Mouse (Mus musculus) kidney, adult 9 months (tissue): Measurements from ENCODE around the gene Pigr.

Source experiments
- DNase-seq: peaks from one replicate; pipeline ENCODE4 v3.0.0; 2022

Gene Pigr

DNA sequence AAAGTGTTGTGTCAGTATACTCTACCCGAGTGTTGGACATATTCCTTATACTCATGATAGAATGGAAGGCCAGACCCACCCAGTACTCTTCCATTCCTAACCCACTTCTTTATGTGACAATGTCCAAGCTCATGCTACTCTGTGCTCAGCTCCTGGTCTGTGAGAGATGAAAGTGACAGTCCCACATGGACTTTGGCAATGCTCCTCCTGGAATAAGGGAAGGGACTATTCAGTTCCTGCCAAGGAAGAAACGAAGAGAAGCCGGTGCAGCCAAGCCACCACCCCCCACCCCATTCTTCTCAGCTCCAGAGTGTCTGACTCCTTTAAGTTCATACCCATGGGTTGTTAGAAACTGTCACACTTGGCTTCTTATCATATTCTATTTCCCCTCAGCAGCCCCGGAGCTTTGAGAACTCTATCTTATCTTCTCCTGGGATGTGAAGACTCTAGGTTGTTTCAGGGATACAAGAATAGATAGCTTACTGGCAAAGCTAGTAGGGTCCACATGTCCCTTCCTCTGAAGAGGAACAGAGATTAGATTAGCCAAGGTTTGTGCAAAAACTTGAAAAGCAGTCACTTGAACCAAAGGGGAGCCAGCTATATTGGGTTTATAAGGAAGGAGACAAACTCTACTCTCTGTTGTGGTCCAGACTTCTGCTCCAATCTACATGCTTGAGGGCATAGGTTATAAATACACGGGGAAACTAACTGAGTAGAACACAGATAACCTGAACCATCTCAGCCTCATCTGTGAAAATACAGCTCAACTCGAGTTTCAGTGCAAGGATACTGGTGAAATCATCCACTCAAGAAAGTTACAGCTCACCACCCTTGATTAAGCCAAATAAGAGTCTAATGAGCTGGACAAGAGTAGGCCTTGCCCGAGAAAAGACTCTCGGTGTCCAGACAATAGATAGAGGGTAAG, 3.7 kb downstream of the Pigr start:
- no peak for DNase-seq

DNA sequence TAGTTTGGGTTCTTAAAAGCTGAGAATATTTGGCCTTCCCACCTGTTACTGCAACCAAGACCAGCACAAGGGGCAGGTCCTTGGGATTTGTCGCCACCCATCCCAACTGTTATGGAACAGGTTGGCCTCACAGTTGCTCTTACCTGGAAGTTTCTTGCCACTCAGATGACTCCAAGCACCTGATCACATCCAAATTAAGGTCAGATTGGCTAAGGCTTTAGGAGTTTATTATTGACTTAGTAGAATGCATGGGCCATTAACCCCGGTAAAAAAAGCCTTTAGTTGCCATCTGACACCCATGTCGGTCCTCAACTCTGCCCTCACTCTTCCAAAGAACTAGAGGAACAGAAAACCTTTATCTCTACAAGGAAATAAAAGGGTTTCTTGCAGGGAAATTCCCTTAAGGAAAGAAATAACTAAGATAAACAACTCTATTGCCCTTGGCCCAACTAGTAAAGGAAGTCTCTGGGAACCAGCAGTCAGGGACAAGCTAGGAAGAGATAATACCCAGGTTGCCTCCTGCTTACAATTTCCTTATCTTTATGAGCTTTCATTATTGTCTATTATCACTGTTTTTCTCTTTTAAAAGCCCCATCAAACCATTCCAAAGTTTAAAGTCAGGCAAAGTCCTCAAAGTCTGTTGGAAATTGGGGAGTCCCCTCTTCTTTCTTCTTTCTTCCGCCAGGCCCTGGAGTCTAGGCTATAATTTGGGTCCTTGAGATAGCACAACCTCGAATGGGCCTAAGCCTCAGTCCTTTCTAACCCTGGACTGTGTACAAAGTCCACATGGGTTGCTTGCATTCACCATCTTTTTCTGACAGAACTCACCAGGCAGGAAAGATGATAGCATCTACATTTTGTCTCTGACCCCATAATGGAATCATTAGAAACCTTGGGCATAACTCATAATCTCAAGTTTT, 6.0 kb downstream of the Pigr start:
- peak; percentile 95 for DNase-seq

DNA sequence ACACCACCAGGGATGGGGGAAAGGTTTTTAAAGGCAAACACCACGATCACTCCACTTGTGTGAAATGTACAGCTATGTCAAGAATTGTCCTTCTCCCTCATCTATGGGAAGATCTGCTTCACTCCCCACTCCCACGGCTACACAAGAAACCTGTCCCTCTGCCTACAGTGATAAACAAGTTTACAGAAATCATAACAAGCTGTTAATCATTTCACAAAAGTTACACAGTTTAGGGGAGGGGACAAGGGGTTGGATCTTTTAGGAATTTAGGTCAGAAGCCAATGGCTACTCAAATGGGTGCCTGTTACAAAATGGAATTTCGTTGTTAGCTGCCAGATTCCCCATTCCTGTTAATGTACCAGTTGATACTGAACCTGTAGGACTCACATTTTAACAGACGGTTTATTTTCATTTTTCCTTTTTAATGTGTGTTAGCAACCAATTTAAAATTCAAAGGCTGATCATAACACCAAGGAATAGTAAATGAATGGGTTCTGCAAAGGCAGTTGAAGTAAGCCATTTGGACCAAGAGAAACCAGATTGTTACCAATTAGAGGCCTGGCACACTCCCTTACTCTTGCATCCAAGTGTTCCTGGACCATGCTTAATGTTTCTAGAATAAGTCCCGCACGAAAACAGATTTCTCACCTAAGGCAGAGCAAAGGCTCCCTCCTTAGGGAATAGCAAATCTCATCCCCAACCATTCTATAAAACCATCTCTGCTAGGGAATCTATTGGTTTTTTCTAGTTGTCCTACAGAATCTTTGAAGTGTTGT, 8.9 kb downstream of the Pigr start:
- DNase-seq: peak; percentile 92

DNA sequence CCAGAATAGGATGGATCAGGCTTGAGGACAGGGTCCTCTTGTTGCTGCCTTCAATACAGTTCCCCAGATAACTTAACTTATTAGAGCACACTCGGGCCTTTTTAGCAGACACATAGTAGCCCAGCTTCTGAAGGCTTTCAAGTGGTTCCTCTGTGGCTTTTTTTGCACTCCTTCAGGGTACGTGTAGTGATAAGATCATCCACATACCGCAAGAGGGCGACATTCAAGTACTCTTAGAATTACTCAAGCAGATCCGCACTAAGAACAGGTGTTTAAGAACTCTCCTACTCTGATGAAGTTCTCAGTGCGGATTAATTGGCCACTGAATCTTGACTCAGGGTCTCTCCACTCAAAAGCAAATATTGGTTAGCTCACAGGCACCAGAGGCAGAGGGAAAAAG, 11.8 kb downstream of the Pigr start:
- DNase-seq: peak; percentile 84

DNA sequence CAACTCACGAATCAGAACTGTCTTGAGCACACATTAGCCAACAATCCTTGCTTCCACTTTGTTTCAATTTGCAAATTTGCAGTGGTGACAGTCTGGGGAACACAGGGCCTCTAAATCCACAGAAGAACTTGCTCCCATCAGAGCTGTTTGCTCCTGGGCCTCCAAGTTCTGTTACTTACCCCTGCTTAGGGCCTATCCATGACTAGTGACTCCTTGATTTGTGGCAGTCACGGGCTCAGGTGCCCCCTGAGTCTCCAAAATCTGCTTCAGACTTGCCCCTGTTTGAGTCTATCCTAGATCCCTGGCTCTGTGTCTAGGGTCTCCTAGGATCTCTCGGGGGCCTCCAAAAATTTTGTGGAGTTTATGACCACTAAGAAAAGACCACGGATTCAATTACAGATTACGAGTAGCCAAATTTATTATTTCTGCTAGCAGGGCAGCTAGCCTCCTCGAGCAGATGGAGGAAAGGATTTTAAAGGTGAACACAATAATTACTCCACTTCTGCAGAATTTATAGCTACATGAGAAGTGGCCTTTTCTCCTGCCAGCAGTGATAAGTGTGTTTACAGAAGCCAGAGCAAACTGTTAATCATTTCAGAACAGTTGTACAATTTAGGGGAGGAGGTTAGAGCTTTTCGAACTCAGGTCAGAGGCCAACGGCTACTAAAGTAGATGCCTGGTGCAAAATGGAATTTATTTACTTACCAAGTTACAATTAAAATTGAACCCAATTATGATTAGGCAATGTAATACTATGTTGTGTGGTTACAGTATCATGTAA, 14.3 kb downstream of the Pigr start:
- peak; percentile 85 for DNase-seq

DNA sequence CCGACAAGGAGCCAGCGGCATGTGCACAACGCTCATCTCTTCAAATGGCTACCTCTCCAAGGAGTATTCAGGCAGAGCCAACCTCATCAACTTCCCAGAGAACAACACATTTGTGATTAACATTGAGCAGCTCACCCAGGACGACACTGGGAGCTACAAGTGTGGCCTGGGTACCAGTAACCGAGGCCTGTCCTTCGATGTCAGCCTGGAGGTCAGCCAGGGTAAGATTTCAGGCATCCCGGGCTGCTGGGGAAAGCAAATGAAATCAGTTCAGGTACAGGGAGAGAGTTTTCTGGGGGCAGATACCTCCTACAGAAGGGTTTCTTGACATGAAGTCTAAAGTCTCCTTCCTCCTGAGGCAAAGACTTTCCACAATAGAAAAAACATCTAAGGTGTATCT, 15.1 kb downstream of the Pigr start:
- no peak for DNase-seq

DNA sequence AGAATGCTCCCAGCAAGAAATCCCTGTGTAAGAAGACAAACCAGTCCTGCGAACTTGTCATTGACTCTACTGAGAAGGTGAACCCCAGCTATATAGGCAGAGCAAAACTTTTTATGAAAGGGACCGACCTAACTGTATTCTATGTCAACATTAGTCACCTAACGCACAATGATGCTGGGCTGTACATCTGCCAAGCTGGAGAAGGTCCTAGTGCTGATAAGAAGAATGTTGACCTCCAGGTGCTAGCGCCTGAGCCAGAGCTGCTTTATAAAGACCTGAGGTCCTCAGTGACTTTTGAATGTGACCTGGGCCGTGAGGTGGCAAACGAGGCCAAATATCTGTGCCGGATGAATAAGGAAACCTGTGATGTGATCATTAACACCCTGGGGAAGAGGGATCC, 18.0 kb downstream of the Pigr start:
- DNase-seq: no peak

DNA sequence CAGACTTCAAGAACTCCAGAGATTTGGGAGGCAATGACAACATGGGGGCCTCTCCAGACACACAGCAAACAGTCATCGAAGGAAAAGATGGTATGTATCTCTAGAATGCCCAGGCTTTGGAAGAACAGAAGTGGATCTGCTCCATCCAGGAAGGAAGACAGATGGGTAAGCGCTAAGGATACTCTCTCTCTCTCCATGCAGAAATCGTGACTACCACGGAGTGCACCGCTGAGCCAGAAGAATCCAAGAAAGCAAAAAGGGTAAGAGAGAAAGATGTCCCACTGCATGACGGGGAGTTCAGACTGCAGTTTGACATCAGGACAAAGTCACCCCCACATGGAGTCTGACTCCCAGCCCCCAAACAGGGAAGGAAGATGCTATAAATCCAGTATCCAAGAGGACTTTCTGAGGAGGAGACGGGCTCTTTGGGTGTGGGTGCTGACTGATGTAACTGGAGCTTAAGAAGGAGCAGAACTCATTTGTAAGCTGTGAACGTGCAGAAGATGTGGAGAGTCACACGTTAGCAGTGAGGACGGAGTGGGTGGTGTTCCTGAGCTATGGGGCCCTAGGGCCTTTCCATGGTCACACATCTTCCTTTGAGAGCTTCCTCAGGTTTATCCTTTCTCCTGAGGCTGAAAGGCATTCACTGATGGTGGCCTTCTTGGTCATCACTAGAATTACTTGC, 23.2 kb downstream of the Pigr start:
- DNase-seq: no peak

DNA sequence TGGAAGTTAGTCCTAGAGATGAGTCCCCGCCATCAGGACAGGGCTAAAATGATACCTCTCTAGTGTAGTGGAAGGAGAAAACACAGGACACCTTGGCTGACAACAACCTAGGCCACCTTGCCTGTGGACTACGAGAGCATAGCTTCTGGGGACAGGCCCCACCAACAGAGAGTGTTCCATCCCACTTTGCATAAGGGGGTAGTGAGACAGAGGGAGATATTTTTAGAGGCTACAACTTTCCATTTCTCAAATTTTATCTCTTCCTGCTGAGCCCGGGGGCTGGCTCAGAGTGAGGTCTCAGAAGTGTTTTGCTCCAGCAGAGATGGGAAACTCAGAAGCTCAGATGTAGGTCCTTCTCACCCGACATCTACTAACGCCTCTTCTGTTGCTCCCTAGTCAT, 23.9 kb downstream of the Pigr start:
- DNase-seq: no peak

DNA sequence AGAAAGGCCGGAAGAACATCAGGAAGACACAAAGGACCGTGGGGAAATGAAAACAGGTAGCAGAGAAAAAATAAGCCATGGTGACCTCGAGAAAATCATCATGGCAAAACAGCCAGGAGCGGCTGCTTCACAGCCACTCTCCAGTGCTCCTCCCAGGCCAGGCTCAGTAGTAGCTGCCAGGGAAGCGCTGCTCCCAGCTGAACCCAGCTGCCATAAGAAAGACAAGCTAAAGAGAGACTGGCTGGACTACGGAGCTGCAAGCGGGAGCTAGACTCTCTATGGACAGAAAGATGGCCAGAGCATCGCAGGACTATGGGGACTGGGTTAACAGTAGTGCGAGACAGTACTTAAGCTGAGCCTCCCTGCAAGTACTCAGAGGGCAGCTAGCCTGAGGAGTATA, 28.3 kb downstream of the Pigr start:
- no peak for DNase-seq

DNA sequence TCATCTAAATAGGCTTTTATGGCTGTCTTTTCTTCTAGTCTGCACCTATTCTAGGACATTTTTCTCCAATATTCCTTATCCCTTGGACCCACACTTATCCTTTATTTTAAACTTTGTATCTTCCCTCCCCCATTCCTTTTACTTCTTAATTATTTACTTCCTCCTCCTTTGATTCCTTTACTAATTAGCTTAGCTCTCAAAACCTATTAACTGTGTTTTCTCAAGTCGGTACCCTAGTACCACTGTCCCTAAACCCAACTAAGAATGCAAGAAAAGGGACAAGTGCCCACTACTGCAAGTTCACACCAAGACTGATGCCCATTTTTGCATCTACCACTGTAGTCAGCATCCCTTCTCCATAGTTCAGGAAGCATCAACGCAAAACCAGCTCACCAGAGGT, 29.2 kb downstream of the Pigr start:
- DNase-seq: peak; percentile 63

DNA sequence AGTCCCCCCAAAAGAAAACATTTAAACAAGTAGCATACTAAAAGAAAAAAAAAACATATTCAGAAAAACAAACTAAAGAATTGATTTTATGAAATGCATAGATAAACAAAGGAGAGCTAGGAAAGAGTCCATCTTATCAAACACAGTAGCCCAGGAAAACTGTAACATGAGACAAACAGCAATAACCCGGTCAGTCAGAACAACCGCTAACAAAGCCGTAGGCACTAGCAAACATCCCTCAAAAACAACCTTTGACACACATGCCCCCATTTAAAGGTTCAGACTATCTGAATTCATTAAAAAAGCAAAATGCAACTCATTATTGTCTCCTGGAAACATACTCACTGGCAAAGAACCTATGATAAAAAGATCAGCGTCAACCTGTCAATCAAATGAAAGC, 31.0 kb downstream of the Pigr start:
- no peak for DNase-seq

DNA sequence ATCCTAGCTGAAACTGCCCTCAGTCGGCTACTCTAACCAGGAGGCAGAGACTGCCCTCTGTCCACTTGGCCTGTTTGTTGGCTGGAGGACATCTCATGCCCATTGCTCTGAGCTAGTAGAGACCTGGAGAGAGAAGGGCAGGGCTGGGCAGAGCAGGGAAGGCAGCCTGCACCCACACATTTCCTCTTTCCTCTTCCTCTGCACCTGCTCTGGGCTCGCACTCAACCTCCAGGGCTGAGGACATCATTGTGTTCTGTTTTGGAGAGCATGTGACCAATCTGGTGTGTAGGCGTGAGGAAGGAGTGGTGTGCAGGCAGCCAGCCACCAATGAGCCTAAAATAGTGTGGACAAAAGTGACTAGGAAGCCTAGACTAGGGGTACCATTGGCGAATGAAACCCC, 37.8 kb downstream of the Pigr start:
- no peak for DNase-seq

DNA sequence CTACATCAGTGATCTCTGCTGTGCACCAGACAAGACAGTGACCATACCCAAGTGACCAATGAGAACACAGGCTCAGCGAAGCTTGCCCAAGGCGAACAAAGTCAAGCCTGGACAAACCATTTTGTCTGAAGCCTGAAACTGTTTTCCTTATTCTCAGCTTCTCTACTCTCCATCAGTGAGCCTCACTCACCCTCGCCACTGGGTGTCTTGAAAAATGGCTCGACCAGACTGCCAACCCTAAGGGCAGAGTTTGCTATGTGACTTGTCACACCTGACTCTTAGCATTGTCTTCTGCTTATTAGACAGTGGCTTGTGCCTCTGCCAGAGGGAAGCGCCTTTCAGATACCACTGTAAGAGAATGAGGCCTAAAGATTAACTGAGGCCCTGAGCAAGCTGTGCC, 38.3 kb downstream of the Pigr start:
- no peak for DNase-seq

DNA sequence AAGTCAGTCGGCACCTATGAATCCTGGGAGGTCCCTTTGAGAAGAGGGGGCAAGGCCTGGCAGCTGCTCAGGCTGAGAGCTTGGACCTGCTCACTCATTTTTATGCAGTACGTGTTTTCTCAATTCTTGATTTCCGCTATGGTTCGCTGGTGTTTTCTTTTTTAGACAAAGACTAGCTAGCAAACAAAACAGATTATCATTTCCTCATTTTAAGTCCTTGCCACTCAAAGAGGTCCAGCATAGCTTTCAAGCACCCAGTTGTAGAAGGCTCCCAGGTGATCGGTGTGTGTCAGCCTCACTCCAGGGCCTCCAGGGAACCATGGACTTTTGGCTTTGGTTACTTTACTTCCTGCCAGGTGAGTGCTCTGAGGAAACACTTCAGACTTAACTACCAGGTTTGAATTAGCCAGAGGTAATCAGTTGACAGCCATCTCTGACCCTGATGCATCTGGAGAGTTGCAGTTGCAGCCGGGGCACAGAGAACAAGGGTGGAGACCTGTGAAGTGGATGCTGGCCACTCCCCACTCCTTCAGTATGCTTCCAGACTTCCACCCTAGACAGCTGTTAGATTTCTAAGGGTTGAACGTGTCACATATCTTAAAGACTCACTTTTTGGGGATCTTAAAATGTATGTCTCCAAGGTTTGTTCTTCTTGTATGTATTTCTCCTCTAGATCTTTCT, 39.2 kb downstream of the Pigr start, which contains the start of gene Fcmr:
Fcmr (plus strand) TSS at position 129 of the 681 bp plus-strand sequence.
- DNase-seq: no peak

DNA sequence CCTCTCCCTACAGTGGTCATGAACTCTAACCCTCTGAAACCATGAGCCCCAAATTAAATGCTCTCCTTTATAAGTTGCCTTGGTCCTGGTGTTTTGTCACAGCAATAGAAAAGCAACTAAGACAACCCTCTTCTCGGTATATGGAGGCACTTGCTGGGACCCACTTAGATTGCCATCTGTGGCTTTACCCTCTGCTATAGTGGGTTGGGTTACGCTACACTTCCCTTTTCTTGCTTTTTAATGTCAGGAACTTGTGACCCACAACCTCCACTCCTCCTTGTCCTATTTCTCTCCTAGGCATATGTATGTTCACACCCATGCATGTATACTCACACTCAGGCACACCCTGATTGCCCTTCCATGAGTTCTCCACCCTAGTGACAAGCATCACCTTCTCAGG, 46.4 kb downstream of the Pigr start:
- DNase-seq: no peak

DNA sequence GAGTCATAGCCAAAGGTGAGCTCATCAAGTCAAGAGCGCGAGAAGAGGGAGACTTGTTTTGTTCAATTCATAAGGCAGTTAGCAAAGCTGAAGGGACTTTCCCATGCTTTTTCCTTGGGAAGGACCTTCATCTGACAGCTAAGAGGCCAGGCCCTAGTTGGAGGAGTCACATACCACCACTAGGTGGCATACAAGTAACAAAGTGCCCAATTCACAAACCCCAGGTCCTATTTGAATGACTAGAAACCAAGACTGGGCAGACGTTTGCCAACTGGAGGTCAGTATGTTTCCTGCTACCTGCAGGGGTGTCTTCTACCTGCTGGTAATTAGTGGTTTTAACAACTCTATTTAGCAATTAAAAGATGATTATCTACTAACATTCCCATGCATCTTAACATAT, 48.7 kb downstream of the Pigr start:
- peak; percentile 81 for DNase-seq

DNA sequence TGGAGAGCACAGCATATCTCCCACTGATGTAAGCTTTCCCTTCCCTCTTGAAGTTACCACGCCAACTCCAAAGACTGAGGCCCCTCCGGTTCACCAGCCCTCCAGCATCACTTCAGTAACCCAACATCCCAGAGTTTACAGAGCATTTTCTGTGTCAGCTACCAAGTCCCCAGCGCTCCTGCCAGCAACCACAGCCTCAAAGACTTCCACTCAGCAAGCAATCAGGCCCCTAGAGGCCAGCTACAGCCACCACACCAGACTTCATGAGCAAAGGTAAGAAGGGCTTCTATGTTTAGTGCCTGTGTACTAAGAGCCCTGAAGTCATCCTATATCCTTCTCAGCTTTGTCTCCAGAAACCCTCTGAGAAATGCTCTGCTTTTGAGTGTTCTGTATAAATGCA, 49.4 kb downstream of the Pigr start:
- DNase-seq: no peak

DNA sequence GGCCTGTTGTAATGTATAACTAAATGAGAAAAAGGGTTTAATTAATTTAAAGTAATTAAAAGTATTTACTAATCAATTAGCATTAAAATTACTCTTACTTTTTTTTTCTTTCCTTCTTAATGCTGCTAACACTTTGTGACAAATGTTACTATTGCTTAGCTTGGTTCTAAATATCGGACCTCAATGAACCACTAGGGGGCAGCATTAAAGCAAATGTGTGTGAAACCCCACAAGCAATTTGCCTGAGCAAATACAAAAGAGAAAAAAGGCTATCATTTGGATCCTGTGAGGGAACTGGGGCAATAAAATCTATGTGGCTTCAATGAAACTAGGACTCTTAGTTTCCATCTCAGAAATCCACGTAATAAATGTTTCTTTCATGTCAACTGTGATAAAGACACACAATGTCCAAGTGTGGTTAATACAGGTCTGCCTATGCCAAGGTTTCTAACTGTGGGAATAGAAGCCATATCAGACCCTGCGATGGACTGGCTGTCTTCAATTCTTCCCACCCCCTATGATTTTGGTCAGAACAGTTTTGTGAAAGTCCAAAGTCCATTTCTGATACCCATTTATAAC, 50.5 kb downstream of the Pigr start:
- DNase-seq: peak; percentile 76

DNA sequence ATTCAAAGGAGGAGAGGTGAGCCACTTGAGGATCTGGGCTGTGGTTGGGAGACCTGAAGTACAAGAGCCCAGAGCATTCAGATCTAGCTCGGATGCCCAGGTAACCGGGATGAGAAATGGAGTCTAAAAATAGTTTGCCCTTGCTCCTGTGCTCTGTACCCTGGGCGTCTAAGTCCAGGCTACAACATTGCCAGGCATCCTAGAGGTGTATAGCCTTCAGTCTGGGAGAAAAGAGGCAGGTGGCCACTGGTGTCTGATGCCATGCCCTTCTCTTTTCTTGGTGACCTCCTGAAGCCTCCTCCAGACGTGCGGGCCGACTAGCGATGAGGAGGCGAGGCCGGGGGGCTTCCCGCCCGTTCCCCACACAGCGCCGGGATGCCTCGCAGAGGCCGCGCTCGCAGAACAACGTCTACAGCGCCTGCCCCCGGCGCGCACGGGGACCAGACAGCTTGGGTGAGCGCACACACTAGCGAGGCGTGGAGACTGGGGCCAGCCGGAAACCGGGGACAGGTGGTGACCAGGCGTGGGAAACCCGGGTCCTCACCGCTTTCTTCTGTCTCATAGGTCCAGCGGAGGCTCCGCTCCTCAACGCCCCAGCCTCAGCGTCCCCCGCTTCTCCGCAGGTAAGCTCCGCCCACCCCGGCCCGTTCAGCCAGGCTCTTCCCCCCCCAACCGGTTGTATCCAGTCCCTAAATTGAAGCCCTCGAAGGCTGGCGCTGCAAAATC, 51.6 kb downstream of the Pigr start:
- DNase-seq: no peak
